Mouse (Mus musculus): ENCODE data around the gene Rps19bp1.

The Rps19bp1 gene

GRCm38 (mm10) chr15:80219211-80219610 lies 44.9 kb downstream of the Rps19bp1 start:
- 56% methylated on average over 14 of the region's 14 CpGs for WGBS

- 94% methylated on average over 10 of the region's 10 CpGs for WGBS
Measured at GRCm38 (mm10) chr15:80217476-80217875, 46.6 kb downstream of the Rps19bp1 start.

GRCm38 (mm10) chr15:80216480-80216820 lies 47.7 kb downstream of the Rps19bp1 start:
- WGBS, result 65% methylated on average over 9 of the region's 9 CpGs

- 18% methylated on average over 10 of the region's 10 CpGs for WGBS
Measured at GRCm38 (mm10) chr15:80215716-80216479, 48.2 kb downstream of the Rps19bp1 start.

Data from cerebral cortex, adult 2 months (tissue).